Mouse (Mus musculus): Measurements from ENCODE around the gene Afap1l2.

DNA sequence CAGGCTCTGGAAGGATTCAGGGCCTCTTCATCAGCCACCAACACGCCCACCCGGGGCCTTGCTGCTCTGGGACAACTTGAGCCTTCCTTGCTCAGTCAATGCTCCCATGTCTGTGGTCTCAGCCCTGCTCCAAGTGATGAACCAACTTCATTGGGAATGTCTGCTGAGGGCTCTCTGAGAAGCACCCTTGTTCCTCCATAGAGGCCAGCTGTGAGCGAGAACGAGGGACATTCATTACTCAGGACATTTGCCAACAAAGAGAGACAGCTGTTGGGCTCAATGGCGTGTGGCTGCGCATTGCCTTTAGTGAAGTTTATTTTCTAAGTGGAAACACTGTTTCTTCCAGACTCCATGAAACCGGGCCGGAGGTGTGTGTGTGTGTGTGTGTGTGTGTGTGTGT lies 18.9 kb downstream of the Afap1l2 start:
- TF ChIP-seq CTCF (IDR thresholded peaks at IDR 0.05; ENCODE audit: extremely low read depth, insufficient read depth, low read length) (no peak), POLR2A (IDR thresholded peaks at IDR 0.05; ENCODE audit: extremely low read depth, insufficient read depth, low read length) (no peak)
